Mouse (Mus musculus): ENCODE measurements around the gene Duox2.
A peak's percentile ranks its signal among the peaks of the same experiment; 100 is the strongest.

The Duox2 gene

GRCm38 (mm10) chr2:122236321-122236720, 61.9 kb downstream of the Duox2 start:
- no peak for DNase-seq

DNA sequence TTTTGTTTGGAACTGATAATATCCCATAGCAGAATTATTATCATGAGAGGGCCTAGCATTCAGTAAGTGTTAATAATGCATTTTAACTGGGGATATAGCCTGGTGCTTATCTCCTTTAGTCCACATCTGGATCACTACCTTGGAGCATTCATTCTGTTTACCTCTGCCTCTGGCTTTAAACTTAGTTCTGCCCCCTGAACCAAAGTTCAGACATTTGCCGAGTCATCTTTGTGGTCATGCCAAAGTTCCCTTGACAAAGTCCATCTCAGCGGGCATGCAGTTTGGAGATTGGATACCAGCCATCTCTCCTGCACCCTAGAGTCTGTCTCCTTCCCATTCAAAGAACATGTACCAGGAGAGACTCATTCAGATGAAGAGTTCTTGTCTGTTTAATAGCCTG, 62.8 kb downstream of the Duox2 start:
- peak; percentile 30 for DNase-seq

DNA sequence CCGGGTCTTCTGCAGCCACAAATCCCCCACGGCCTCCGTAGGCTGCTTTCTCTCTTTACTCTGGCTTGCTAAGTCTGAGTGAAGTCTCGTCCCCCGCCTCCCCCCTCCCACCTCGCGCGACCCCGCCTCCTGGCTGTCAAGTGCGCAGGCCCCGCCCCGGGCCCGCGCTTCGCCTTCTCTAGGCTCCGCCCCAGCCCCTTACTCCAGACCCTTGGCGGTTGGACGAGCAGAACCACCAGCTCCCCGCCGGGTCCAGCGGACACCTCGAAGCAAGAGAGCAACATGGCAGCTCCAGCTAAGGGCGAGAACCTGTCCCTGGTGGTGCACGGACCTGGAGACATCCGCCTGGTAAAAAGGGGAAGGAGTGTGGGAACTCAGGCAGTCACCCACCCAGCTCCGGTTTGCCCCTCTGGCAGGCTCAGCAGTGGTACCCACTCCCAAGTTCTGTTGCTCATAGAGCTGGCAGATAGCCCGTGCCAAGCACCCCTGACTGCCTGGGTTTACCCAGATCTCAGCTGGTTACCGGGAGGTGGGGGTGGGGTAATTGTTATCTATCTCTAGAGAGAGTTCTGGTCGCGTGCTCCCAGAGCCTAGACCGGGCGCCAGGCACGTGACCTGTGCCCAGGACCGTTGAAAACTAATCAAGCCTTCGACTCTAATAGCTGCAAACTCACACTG, 63.5 kb downstream of the Duox2 start, which contains the start of gene Sord:
Gene Sord, plus strand, starts transcription at position 139 of the 678 bp plus-strand sequence.
- DNase-seq: peak; percentile 91

DNA sequence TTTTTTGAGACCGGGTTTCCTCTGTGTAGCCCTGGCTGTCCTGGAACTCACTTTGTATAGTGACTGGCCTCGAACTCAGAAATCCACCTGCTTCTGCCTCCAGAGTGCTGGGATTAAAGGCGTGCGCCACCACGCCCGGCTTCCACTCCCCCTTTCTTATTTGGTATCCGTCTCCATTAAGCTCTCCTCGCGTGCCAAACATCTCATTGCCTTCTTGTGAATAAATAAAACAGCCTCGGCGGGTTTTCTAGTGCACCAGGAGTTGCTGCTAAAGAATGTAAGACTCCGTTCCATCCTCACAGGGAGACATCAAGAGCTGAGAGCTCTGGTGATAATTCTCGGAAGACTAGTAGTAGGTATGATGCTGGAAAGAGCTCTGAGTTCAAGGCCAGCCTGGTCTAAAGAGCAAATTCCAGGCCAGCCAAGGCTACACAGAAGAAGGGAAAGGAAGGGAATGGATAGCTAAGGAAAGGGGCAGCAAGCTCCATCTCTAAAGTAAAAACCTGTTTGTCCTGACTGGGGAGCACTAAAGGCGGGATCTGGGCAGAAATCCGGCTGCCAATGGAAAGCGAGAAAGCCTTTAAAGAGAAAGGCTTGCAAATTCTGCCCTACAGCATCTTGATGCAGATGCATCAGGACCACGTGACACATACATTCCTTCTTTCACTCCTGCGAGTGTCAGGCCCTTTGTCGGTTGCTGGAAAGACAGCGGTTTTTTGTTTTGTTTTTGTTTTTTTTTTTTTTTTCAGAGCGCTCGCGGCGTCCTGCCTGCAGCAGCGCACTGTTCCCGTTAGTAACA, 64.3 kb downstream of the Duox2 start:
- peak; percentile 43 for DNase-seq

DNA sequence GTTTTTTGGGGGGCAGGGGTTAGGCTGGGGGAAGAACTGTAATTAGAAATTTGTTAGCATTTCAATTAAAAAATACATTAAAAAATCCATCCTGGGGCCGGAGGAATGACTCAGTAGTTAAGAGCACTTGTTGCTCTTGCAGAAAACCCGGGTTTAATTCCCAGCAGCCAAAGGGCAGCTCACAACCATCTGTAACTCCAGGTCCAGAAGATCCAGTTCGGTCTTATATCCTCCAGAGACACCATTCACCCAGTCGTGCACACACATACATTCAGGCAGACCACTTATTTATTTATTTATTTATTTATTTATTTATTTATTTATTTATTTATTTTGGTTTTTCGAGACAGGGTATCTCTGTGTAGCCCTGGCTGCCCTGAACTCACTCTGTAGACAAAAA, 64.9 kb downstream of the Duox2 start:
- DNase-seq: no peak

GRCm38 (mm10) chr2:122231616-122232015, 66.6 kb downstream of the Duox2 start:
- no peak for DNase-seq

DNA sequence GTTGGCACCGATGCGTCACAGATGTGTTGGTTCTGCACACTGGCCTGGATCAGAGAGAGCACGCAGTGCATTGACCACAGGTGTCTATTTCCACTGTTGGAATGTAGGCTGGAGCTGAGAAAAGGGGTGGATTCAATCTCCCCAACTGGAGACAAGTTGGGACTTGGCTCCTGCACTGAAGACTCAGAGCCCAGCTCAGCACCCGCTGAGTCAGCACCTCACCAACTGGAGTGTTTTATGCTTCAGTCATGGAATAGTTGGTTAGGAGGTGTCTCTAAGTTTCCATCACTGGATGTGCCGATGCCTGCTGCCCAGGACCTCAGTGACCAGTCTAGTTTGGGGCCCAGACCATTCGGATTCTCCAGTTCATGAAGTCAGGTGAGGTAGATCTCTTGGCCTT, 67.9 kb downstream of the Duox2 start:
- peak; percentile 32 for DNase-seq

Measured in liver (tissue).